Mouse (Mus musculus) heart, adult 2 months (tissue): ENCODE results near the gene Ssbp3. TPM values are rescaled to one million over a fixed set of nuclear protein-coding genes. Genes with fewer than 3 reads are reported as not detected.

ENCODE experiments used
- DNase-seq, 2 experiments: peaks; one replicate each; pipeline ENCODE4 v3.0.0; 2021
- H3K27ac ChIP-seq: fragments of 200-600 bp; 2 replicates; pipeline ENCODE4 v1.8.1; 2022
- H3K27me3 ChIP-seq: fragments of 200-500 bp; 2 replicates; pipeline ENCODE4 v1.6.1; 2012; ENCODE audit warnings: mild to moderate bottlenecking, low read length, inconsistent platforms, mixed read lengths; ENCODE audit not compliant: control insufficient read depth, insufficient read depth
- H3K36me3 ChIP-seq: fragments of 200-500 bp; 2 replicates; pipeline ENCODE4 v1.6.1; 2012; ENCODE audit warnings: low read length, inconsistent platforms; ENCODE audit not compliant: control insufficient read depth, insufficient read depth
- H3K4me1 ChIP-seq: fragments of 200-500 bp; 2 replicates; pipeline ENCODE4 v1.6.1; 2011; ENCODE audit warnings: low read length; ENCODE audit not compliant: control insufficient read depth, insufficient read depth
- H3K4me3 ChIP-seq: fragments of 200-600 bp; 2 replicates; pipeline ENCODE4 v1.8.1; 2022
- H3K79me2 ChIP-seq: fragments of 200-500 bp; replicated peaks from 2 replicates; pipeline ENCODE4 v1.6.1; 2012; ENCODE audit warnings: mild to moderate bottlenecking, inconsistent platforms, low read length, moderate library complexity, mixed read lengths; ENCODE audit not compliant: control insufficient read depth, insufficient read depth
- H3K9ac ChIP-seq: fragments of 200-500 bp; 2 replicates; pipeline ENCODE4 v1.6.1; 2012; ENCODE audit warnings: low read depth, mild to moderate bottlenecking, control low read depth, inconsistent platforms, low read length, mixed read lengths
- CTCF ChIP-seq: fragments of 200-600 bp; IDR thresholded peaks from 2 replicates; pipeline ENCODE4 v1.8.1; 2022; ENCODE audit warnings: antibody characterized with exemption, mild to moderate bottlenecking, moderate library complexity
- EP300 ChIP-seq: fragments of 200-500 bp; IDR thresholded peaks from 2 replicates; pipeline ENCODE4 v1.6.1; 2011; ENCODE audit warnings: low read depth, low read length, control low read depth; ENCODE audit not compliant: insufficient read depth
- POLR2A ChIP-seq: fragments of 200-500 bp; IDR thresholded peaks from 2 replicates; pipeline ENCODE4 v1.6.1; 2011; ENCODE audit warnings: mild to moderate bottlenecking, low read depth, low read length, control low read depth; ENCODE audit not compliant: insufficient read depth
- WGBS: fragments of 180-500 bp; shearing (Covaris S2); methylation state at CpG from one replicate; pipeline ENCODE4 v1.1.7; 2018; 5-methylcytosine and 5-hydroxymethylcytosine counted together
- intact Hi-C: fragments of 180-260 bp; cut with DNase I; formaldehyde crosslinking; loops from one replicate; pipeline ENCODE4 v1.15.1; 2025
- polyA plus RNA-seq: library from polyadenylated mRNA; depleted of rRNA; stranded (reverse); fragments of >200 nt; gene quantifications from 2 replicates; pipeline ENCODE4 v1.2.3, GENCODE M21; 2012
- total RNA-seq, 2 experiments: library from RNA; stranded (reverse); gene quantifications; 2 replicates each; pipeline ENCODE4 v1.2.3; 2021

Ssbp3 gene
- total and polyA plus RNA-seq, 3 experiments = 26.1 to 39.0 (median 37.3) TPM

DNA sequence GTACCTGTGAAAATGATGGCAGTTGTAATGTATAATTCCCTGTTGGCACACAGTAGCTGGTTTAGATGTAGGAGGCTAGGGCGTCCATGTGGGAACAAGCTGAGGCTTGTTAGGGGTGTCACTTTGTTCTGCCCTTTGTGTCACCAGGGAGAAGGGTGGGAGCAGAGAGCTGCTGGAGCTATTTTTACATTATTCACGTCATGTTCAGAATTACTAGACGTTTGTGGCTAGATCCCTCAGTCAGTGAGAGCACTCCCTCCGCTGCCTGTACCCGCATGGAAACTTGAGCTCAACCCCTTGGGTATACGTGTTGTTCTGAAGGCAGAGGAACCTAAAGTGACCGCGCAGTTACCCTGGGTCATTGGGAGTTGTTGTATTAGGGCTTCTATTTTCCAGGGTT is 58.4 kb downstream of the Ssbp3 start:
- peaks cover 11% of the 10 kb centered on the region for H3K4me1 ChIP-seq
- intact Hi-C loops = no loop called here

GRCm38 (mm10) chr4:106970786-106971185 is 60.3 kb downstream of the Ssbp3 start:
- no peak overlapping the region for H3K4me3 ChIP-seq
- H3K79me2 ChIP-seq = peaks cover 5% of the 10 kb centered on the region; the same call in 1 of the 2 replicates
- no peaks in the 10 kb centered on the region for H3K36me3 ChIP-seq
- 45% methylated on average over 7 of the region's 7 CpGs for WGBS
- TF ChIP-seq POLR2A (no peak), CTCF (no peak), EP300 (no peak)
- no peaks in the 10 kb centered on the region for H3K27me3 ChIP-seq
- H3K9ac ChIP-seq = no peak overlapping the region
- no peak overlapping the region for H3K27ac ChIP-seq
- DNase-seq = peak in 1 of 2 experiments; percentile 30
- peaks cover 11% of the 10 kb centered on the region for H3K4me1 ChIP-seq
- intact Hi-C loops = no loop called here

More for the DNA sequence above, 58.4 kb downstream of the Ssbp3 start:
- no peak for TF ChIP-seq CTCF
- TF ChIP-seq POLR2A = no peak
- no peak for TF ChIP-seq EP300
- H3K27ac ChIP-seq = peak overlapping the region; percentile 56
- DNase-seq = no peak
- no peak overlapping the region for H3K9ac ChIP-seq
- H3K27me3 ChIP-seq = no peaks in the 10 kb centered on the region
- no peak overlapping the region for H3K4me3 ChIP-seq
- H3K79me2 ChIP-seq = peaks cover 6% of the 10 kb centered on the region
- 44% methylated on average over 8 of the region's 8 CpGs for WGBS
- no peaks in the 10 kb centered on the region for H3K36me3 ChIP-seq

DNA sequence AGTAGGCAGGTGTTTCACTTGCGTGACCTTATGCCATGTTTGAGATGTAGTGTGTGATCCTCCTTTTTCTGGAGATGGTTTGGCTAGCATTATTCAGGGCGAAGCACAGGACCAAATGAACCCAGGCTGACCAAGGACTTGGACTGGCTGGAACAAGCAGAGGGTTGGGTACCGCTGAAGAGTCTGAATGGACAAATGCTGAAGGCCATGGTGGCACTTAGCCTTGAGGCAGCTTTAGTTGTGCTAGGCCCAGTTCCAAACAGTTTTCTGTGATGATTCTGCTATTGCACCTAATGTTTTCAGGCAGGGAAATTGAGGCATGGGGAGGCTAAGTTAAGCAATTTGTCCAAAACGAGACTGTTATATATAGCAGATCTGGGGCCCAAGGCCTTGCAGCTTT is 61.6 kb downstream of the Ssbp3 start:
- WGBS = 81% methylated on average over 4 of the region's 4 CpGs
- H3K4me1 ChIP-seq = peaks cover 11% of the 10 kb centered on the region
- no peak for DNase-seq
- no peaks in the 10 kb centered on the region for H3K36me3 ChIP-seq
- peaks cover 5% of the 10 kb centered on the region; the same call in 1 of the 2 replicates for H3K79me2 ChIP-seq
- intact Hi-C loops = no loop called here
- TF ChIP-seq CTCF = no peak
- TF ChIP-seq POLR2A = no peak
- TF ChIP-seq EP300 = no peak
- no peak overlapping the region for H3K4me3 ChIP-seq
- H3K27me3 ChIP-seq = no peaks in the 10 kb centered on the region
- no peak overlapping the region for H3K27ac ChIP-seq
- H3K9ac ChIP-seq = no peak overlapping the region

DNA sequence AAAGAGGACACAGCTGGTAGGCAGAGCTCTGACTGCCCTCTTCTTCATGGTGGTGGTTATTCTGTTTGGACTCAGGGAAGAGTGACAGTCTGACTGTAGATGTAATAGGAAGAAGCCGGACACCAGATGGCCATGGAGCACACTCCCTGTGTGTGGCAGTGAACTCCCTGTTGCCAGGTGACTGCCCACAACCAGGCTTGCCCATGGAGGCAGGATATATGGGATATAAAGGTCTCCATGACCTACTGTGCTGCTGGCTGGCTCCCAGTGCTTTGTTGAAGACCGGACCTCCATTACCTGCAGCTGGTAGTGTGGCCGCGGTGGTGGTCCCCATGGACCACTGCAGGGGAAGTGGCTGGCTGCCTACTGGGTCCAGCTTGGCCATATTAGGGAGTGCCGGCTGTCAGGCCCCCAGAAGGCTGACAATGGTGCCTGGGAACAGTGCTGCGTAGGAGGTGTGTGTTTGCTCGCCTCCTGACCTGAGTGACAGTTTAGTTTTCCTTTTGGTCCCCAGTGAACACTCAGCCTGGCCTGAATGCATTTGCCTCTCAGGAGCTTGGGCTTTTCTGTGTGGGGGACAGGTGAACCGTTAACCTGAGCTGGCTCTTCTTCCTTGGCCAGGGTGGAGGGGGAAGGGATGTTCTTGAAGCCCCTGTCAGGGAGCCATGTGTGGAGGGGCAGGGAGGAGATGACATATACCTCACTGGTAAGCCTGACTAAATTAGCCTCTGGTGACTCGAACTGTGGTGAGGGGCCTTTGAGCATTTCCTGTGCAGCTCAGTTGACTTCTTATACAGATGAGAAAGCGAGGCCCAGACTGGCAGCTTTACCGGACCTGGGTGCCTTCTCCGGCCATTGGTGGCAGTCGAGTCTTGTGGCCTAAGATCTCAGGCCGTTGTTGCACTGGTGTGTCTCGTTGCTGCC is 62.2 kb downstream of the Ssbp3 start:
- Histone ChIP-seq H3K4me3 (no peak overlapping the region), H3K4me1 (peaks cover 11% of the 10 kb centered on the region), H3K79me2 (peaks cover 5% of the 10 kb centered on the region; the same call in 1 of the 2 replicates), H3K27me3 (no peaks in the 10 kb centered on the region), H3K27ac (no peak overlapping the region; the same call in 1 of the 2 replicates), H3K36me3 (no peaks in the 10 kb centered on the region), H3K9ac (no peak overlapping the region)
- intact Hi-C loops = no loop called here
- WGBS = 61% methylated on average over 15 of the region's 15 CpGs
- DNase-seq = no peak
- no peak for TF ChIP-seq CTCF
- TF ChIP-seq POLR2A = no peak
- TF ChIP-seq EP300 = no peak

DNA sequence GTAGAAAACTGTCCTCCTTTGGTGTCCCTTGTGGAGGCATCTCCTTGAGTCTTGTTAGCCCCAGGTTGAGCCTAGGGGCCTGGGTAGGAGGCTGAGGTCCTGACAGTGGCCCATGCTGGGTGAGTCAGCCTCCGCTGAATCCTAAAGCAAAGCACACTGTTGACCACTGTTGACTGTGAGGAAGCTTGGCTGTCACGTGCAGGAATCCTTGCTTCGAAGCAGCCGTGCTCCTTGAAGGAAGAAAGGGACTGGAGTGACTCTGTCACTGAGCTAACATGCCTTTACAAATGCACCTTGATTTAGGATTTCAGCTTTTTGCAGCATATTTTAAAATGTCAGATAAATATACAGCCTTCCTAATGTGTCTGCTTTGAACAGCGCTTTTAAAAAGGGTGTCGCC is 64.8 kb downstream of the Ssbp3 start:
- no peak overlapping the region for H3K27ac ChIP-seq
- no peak for TF ChIP-seq CTCF
- TF ChIP-seq EP300 = no peak
- no peak for TF ChIP-seq POLR2A
- H3K79me2 ChIP-seq = peaks cover 3% of the 10 kb centered on the region; the same call in 1 of the 2 replicates
- no peak overlapping the region for H3K9ac ChIP-seq
- no peak for DNase-seq
- H3K27me3 ChIP-seq = no peaks in the 10 kb centered on the region
- intact Hi-C loops = no loop called here
- no peak overlapping the region for H3K4me3 ChIP-seq
- H3K4me1 ChIP-seq = peaks cover 11% of the 10 kb centered on the region; the same call in 1 of the 2 replicates
- 91% methylated on average over 6 of the region's 6 CpGs for WGBS
- H3K36me3 ChIP-seq = no peaks in the 10 kb centered on the region

GRCm38 (mm10) chr4:106975890-106976289 is 65.4 kb downstream of the Ssbp3 start:
- intact Hi-C loops = no loop called here
- Histone ChIP-seq H3K79me2 (0 out of 2 replicates have a peak, but pooled peaks cover 3% of the 10 kb centered on the region), H3K27me3 (no peaks in the 10 kb centered on the region), H3K4me3 (no peak overlapping the region), H3K4me1 (peaks cover 13% of the 10 kb centered on the region; the same call in 1 of the 2 replicates), H3K36me3 (no peaks in the 10 kb centered on the region), H3K27ac (no peak overlapping the region), H3K9ac (no peak overlapping the region)
- 72% methylated on average over 4 of the region's 4 CpGs for WGBS
- no peak for DNase-seq
- TF ChIP-seq CTCF (no peak), POLR2A (no peak), EP300 (no peak)
